Mouse (Mus musculus): ENCODE measurements around the gene 2310057M21Rik. TPM values are rescaled to one million over a fixed set of nuclear protein-coding genes. Genes with fewer than 3 reads are reported as not detected.
"Not testable (repeated sequence)": the region's sequence is repeated elsewhere in the genome, so short reads cannot be mapped to it uniquely, and the experiment has no call there.

The 2310057M21Rik gene
- total and polyA plus RNA-seq, 2 experiments from 2014 or later, result 16.2 to 24.9 TPM

DNA sequence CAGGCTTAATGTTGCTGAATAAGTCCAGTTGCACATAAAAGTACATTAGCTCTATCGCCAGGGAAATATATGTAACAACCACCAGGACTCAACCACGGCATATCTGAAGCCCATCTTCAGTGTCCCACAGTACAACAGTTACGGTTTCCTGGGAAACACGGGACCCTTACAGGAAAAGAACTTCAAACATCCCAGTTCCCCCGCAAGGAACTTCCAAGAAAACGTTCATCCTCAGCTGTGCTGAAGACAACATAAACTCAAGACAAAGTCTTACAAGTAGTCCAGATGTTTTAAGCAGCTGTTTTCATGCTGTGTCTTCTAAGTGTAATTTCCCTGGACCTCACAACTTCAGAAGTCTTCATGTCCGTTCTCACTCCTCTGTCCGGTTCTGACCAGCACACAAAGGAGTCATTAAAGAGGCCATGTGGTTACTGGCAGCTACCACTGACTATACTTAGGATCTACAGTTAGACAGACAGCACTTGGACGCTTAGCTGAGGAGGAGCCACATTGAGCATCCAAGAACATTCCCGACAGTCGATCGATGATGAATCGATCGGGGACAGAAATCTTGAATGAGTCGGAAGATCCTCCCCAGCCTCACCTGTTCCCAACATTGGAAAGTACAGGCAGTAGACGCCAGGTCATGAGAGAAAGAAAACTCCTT lies 46.9 kb upstream of the 2310057M21Rik start:
- 6% methylated on average over 16 of the region's 16 CpGs for WGBS
- Histone ChIP-seq H3K27ac (ENCODE audit: low read depth, low read length) (peak overlapping the region; percentile 84), H3K4me2 (ENCODE audit: low read depth, low read length, poor library complexity, severe bottlenecking) (peak overlapping the region; percentile 59), H3K4me1 (ENCODE audit: insufficient read depth, low read length) (peaks cover 12% of the 10 kb centered on the region; the same call in 1 of the 2 replicates), H3K9me3 (ENCODE audit: low read length) (no peaks in the 10 kb centered on the region), H3K9ac (replicated peaks; ENCODE audit: low read length, poor library complexity, severe bottlenecking) (peak overlapping the region; percentile 90), H3K36me3 (ENCODE audit: insufficient read depth, low read length) (no peaks in the 10 kb centered on the region), H3K27me3 (ENCODE audit: insufficient read depth, low read length) (no peaks in the 10 kb centered on the region), H3K4me3 (ENCODE audit: low read depth, low read length) (peak overlapping the region; percentile 94)
- ATAC-seq (ENCODE audit: low FRiP score) (peak; percentile 17; the same call in 1 of the 2 replicates), DNase-seq (ENCODE audit: low spot score) (peak; percentile 27)
- TF ChIP-seq CTCF (IDR thresholded peaks at IDR 0.05), result no peak

DNA sequence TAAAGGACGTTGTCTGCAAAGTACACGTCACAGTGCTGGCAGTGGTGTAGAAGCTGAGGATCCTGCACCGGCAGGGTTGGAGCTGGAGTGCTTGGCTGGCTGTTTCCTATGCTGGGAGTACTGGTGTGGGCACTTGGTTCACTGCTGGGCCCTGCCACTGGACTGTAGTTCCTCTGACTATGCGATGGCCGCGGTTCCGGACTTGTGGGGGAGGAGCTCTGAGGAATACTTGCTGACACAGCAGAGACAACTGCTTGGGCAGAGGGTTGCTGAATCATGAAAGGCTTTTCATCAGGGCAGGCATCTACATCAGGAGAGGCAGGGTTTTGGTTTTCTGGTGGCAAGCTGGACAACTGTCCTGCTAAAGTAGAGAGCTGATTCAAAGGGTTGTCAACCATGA lies 29.2 kb upstream of the 2310057M21Rik start:
- H3K4me2 ChIP-seq (ENCODE audit: low read depth, low read length, poor library complexity, severe bottlenecking); H3K27ac ChIP-seq (ENCODE audit: low read depth, low read length); H3K27me3 ChIP-seq (ENCODE audit: insufficient read depth, low read length); ATAC-seq (ENCODE audit: low FRiP score); H3K4me1 ChIP-seq (ENCODE audit: insufficient read depth, low read length); H3K9me3 ChIP-seq (ENCODE audit: low read length); H3K4me3 ChIP-seq (ENCODE audit: low read depth, low read length); DNase-seq (ENCODE audit: low spot score); H3K9ac ChIP-seq (replicated peaks; ENCODE audit: low read length, poor library complexity, severe bottlenecking): not testable (repeated sequence)
- peaks cover 11% of the 10 kb centered on the region; the same call in 1 of the 2 replicates for H3K36me3 ChIP-seq (ENCODE audit: insufficient read depth, low read length)
- 84% methylated on average over 6 of the region's 7 CpGs for WGBS

DNA sequence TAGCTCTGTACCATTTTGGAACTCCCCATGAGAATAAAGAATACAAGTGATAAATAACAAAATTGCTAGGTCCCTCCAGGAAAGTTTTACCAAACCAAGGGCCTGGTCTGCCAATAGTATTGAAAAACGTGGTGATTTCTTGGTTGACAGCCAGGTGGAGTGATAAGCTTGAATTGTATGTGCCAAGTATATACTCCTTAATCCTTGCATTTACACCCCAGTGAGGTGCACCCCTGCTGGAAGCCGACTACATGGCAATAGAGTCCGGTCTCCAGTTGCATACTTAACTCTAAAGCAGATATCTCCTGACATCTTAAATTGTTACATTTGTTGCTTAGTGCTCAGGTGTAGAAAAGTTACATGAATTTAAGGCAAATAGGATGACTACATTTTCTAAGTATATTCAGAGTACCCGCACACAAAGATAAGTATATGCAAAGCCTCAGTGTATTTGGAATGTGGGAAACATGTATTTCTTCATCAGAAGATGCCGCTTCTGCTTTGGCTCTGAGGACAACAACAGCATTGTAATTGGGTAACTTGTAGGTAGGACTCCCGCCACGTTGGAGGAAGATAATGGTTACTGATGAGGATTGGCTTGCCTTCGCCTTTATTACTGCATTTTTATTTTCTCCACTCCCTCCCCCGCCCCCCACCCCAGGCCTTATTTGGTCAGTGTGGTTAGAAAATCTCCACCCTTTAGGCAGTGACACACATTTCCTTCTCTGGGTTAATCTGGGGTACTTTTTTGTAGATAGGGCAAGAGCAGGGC lies 9.5 kb upstream of the 2310057M21Rik start:
- no peak for ATAC-seq (ENCODE audit: low FRiP score)
- peak; percentile 58 for TF ChIP-seq CTCF (IDR thresholded peaks at IDR 0.05)
- H3K36me3 ChIP-seq (ENCODE audit: insufficient read depth, low read length), result no peaks in the 10 kb centered on the region
- peak; percentile 42 for DNase-seq (ENCODE audit: low spot score)
- peak overlapping the region; percentile 72 for H3K9ac ChIP-seq (replicated peaks; ENCODE audit: low read length, poor library complexity, severe bottlenecking)
- H3K27ac ChIP-seq (ENCODE audit: low read depth, low read length), result 0 out of 2 replicates have a peak overlapping the region, but pooled peaks have one; percentile 75
- H3K4me3 ChIP-seq (ENCODE audit: low read depth, low read length), result peak overlapping the region; percentile 62
- no peaks in the 10 kb centered on the region for H3K27me3 ChIP-seq (ENCODE audit: insufficient read depth, low read length)
- peak overlapping the region; percentile 73 for H3K4me2 ChIP-seq (ENCODE audit: low read depth, low read length, poor library complexity, severe bottlenecking)
- 70% methylated on average over 9 of the region's 9 CpGs for WGBS
- no peaks in the 10 kb centered on the region for H3K9me3 ChIP-seq (ENCODE audit: low read length)
- H3K4me1 ChIP-seq (ENCODE audit: insufficient read depth, low read length), result no peaks in the 10 kb centered on the region

DNA sequence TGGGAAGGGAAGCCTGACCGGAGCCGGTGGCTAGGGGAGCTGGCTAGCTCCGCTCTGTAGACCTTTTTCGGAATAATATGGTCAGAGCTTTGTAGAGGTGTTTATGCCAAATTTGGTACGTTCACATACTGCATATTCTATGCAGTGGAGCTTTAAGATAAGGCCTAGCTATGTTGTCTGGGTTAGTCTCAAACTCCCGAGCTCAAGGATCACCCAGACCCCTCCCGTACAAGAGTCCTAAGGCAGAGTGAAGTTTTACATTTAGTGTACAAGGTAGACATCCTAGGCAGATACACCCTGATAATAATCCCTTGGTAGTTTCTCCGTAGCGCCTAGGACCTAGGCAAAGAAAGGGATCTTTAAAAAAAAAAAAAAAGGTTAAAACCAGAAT lies 8.9 kb upstream of the 2310057M21Rik start:
- TF ChIP-seq CTCF (IDR thresholded peaks at IDR 0.05), result no peak
- ATAC-seq (ENCODE audit: low FRiP score) (peak; percentile 54; the same call in 1 of the 2 replicates), DNase-seq (ENCODE audit: low spot score) (no peak)
- H3K9me3 ChIP-seq (ENCODE audit: low read length), result no peaks in the 10 kb centered on the region
- peak overlapping the region; percentile 75 for H3K27ac ChIP-seq (ENCODE audit: low read depth, low read length)
- no peaks in the 10 kb centered on the region for H3K4me1 ChIP-seq (ENCODE audit: insufficient read depth, low read length)
- 4% methylated on average over 9 of the region's 9 CpGs for WGBS
- H3K9ac ChIP-seq (replicated peaks; ENCODE audit: low read length, poor library complexity, severe bottlenecking), result peak overlapping the region; percentile 72
- peak overlapping the region; percentile 73 for H3K4me2 ChIP-seq (ENCODE audit: low read depth, low read length, poor library complexity, severe bottlenecking)
- H3K36me3 ChIP-seq (ENCODE audit: insufficient read depth, low read length), result no peaks in the 10 kb centered on the region
- no peaks in the 10 kb centered on the region for H3K27me3 ChIP-seq (ENCODE audit: insufficient read depth, low read length)
- H3K4me3 ChIP-seq (ENCODE audit: low read depth, low read length), result peak overlapping the region; percentile 62

DNA sequence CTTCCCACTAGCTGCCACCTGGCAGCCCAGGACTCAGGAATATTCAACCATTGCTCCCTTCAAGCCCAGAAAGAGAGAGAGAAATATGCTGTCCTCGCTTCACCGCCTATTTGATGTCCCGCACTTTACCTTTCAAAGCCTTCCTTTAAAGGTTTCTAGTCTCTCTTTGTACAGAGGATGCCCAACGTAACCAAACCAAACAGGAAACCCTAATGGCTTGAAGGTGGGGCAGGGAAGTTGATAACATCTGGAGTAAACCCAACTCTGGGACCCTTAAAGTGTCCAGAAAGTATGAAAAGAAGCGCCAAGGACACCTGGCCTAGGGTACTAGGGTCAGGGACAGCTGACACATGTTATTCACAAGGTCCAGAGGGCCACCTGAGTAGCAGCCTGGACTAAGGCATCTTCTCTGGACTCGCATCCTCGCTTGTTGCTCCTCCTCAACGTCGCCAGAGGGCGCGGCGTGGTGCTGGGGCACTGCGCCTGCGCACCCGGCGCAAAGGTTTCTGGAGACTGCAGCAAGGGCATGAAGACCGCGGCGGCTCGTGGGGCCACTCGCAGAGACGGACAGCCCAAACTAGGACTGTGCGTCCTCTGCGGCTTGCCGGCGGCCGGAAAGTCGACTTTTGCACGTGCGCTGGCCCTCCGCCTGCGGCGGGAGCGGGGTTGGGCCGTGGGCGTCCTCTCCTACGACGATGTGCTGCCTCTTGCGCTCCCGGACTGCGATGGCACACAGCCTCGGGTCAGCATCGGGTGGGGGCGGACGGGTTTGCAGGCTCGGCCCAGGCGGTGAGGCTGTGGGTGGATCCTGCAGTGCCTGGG lies 8.3 kb upstream of the 2310057M21Rik start, which contains the start of gene Pstk:
Gene Pstk (plus strand): TSS at position 494 of the 822 bp plus-strand sequence.
- H3K27me3 ChIP-seq (ENCODE audit: insufficient read depth, low read length), result no peaks in the 10 kb centered on the region
- peak; percentile 92 for ATAC-seq (ENCODE audit: low FRiP score)
- H3K4me1 ChIP-seq (ENCODE audit: insufficient read depth, low read length), result no peaks in the 10 kb centered on the region
- H3K4me2 ChIP-seq (ENCODE audit: low read depth, low read length, poor library complexity, severe bottlenecking), result peak within 1 kb of the TSS; percentile 73
- H3K36me3 ChIP-seq (ENCODE audit: insufficient read depth, low read length), result no peaks in the 10 kb centered on the region
- 5% methylated on average over 47 of the region's 47 CpGs for WGBS
- H3K27ac ChIP-seq (ENCODE audit: low read depth, low read length), result peak within 1 kb of the TSS; percentile 75
- TF ChIP-seq CTCF (IDR thresholded peaks at IDR 0.05), result peak; percentile 87
- H3K9me3 ChIP-seq (ENCODE audit: low read length), result no peaks in the 10 kb centered on the region
- H3K9ac ChIP-seq (replicated peaks; ENCODE audit: low read length, poor library complexity, severe bottlenecking), result peak within 1 kb of the TSS; percentile 72
- H3K4me3 ChIP-seq (ENCODE audit: low read depth, low read length), result peak within 1 kb of the TSS; percentile 62
- peak; percentile 92 for DNase-seq (ENCODE audit: low spot score)

All from midbrain, postnatal 0 days (tissue).